11 mouse cellular contexts compared by ENCODE assay signal in genomic region chr8:105142395-105142794, GRCm38 (mm10). TPM values are rescaled to one million over a fixed set of nuclear protein-coding genes. Genes with fewer than 3 reads are reported as not detected.
A peak's percentile ranks its signal among the peaks of the same experiment; 100 is the strongest.
DNase-seq lines count a peak whose midpoint lies in the region; ATAC-seq and TF ChIP-seq lines count a peak whose summit lies in the region.
"Had no signal": no experiment of that assay in that cellular context is flagged by ENCODE, and none has a peak within 500 bp of the region (broad histone marks: within the 10 kb centered on the region; RNA-seq: fewer than 3 reads in every experiment).

No protein-coding gene starts in this region.

- no peak for TF ChIP-seq POLR2A in lung, adult 2 months (IDR thresholded peaks at IDR 0.05; ENCODE audit: borderline replicate concordance, extremely low read depth, low read depth, low read length)

- no peak overlapping the region for H3K4me3 ChIP-seq in lung, embryonic 14.5 days (ENCODE audit: low read depth, low read length)
- H3K4me3 ChIP-seq in lung, adult 2 months (replicated peaks; ENCODE audit: extremely low read depth, low read depth, low read length) = no peak overlapping the region
- no peak overlapping the region for H3K4me3 ChIP-seq in neural tube, embryonic 13.5 days
- no peak overlapping the region for H3K4me3 ChIP-seq in midbrain, embryonic 16.5 days (ENCODE audit: low read depth, low read length)

- H3K27ac ChIP-seq in lung, embryonic 14.5 days (ENCODE audit: low read depth) = no peak overlapping the region
- no peak overlapping the region for H3K27ac ChIP-seq in neural tube, embryonic 13.5 days (replicated peaks)
- H3K27ac ChIP-seq in midbrain, embryonic 16.5 days (ENCODE audit: low read length) = no peak overlapping the region

- H3K4me1 ChIP-seq in lung, embryonic 14.5 days (ENCODE audit: insufficient read depth) = no peaks in the 10 kb centered on the region
- no peaks in the 10 kb centered on the region for H3K4me1 ChIP-seq in lung, adult 2 months (ENCODE audit: control insufficient read depth, insufficient read depth, low read length)
- H3K4me1 ChIP-seq in neural tube, embryonic 13.5 days (replicated peaks) = no peaks in the 10 kb centered on the region
- H3K4me1 ChIP-seq in midbrain, embryonic 16.5 days (ENCODE audit: control insufficient read depth, insufficient read depth, low read length) = no peaks in the 10 kb centered on the region

- no peaks in the 10 kb centered on the region for H3K9me3 ChIP-seq in lung, embryonic 14.5 days (ENCODE audit: low read depth, low read length)
- no peaks in the 10 kb centered on the region for H3K9me3 ChIP-seq in neural tube, embryonic 13.5 days
- no peaks in the 10 kb centered on the region for H3K9me3 ChIP-seq in midbrain, embryonic 16.5 days (replicated peaks; ENCODE audit: control insufficient read depth, low read length, poor library complexity, severe bottlenecking)

- 25% methylated on average over 19 of the region's 19 CpGs for WGBS in lung, embryonic 14.5 days
- 33% methylated on average over 19 of the region's 19 CpGs for WGBS in lung, adult 2 months
- WGBS in neural tube, embryonic 13.5 days = 39% methylated on average over 19 of the region's 19 CpGs
- WGBS in midbrain, embryonic 16.5 days = 43% methylated on average over 19 of the region's 19 CpGs

- no peak for TF ChIP-seq CTCF in lung, embryonic 14.5 days (IDR thresholded peaks at IDR 0.05; ENCODE audit: low read depth)
- TF ChIP-seq CTCF in lung, adult 2 months (IDR thresholded peaks at IDR 0.05; ENCODE audit: insufficient read depth, low read length) = no peak

- H3K4me2 ChIP-seq in lung, embryonic 14.5 days = peak overlapping the region; percentile 33
- H3K4me2 ChIP-seq in neural tube, embryonic 13.5 days = 0 out of 2 replicates have a peak overlapping the region, but pooled peaks have one; percentile 18
- no peak overlapping the region for H3K4me2 ChIP-seq in midbrain, embryonic 16.5 days (ENCODE audit: low read length)

- no peaks in the 10 kb centered on the region for H3K27me3 ChIP-seq in lung, embryonic 14.5 days (ENCODE audit: insufficient read depth, low read length)
- no peaks in the 10 kb centered on the region for H3K27me3 ChIP-seq in neural tube, embryonic 13.5 days
- H3K27me3 ChIP-seq in midbrain, embryonic 16.5 days (ENCODE audit: control insufficient read depth, insufficient read depth, low read depth, low read length) = no peaks in the 10 kb centered on the region

- no peak for ATAC-seq in lung, embryonic 14.5 days (ENCODE audit: insufficient read depth)
- ATAC-seq in neural tube, embryonic 13.5 days (ENCODE audit: low read depth) = no peak
- no peak for ATAC-seq in midbrain, embryonic 16.5 days

- H3K36me3 ChIP-seq in lung, embryonic 14.5 days (ENCODE audit: insufficient read depth) = no peaks in the 10 kb centered on the region
- H3K36me3 ChIP-seq in neural tube, embryonic 13.5 days = no peaks in the 10 kb centered on the region
- no peaks in the 10 kb centered on the region for H3K36me3 ChIP-seq in midbrain, embryonic 16.5 days (ENCODE audit: control insufficient read depth, insufficient read depth, low read length)

- peak; percentile 24 for DNase-seq in adrenal gland, postnatal 14 days
- no peak for DNase-seq in adrenal gland, postnatal 10 days
- peak; percentile 15 for DNase-seq in lung, embryonic 14.5 days
- no peak for DNase-seq in lung, adult 2 months
- DNase-seq in induced T-regulatory cell, adult 2 months (ENCODE audit: low read depth) = peak; percentile 33
- no peak for DNase-seq in layer of hippocampus, postnatal 14 days (ENCODE audit: low spot score in 2 of 2)
- DNase-seq: left cerebral cortex, postnatal 4 days had no signal

- H3K9ac ChIP-seq in lung, embryonic 14.5 days = no peak overlapping the region
- no peak overlapping the region for H3K9ac ChIP-seq in neural tube, embryonic 13.5 days
- H3K9ac ChIP-seq in midbrain, embryonic 16.5 days (ENCODE audit: low read depth, low read length) = no peak overlapping the region

RNA-seq across cellular contexts. Expression of gene Ces4a, which starts 10.8 kb away (rescaled TPM):
- not detected in 2 replicates for total RNA-seq in adrenal gland, postnatal 14 days (2021)
- not detected for total RNA-seq in adrenal gland, postnatal 10 days (2021)
- not detected in 2 replicates for polyA plus RNA-seq in lung, embryonic 14.5 days (2014; fragmentation: Nextera tagmentation; extraction: Ambion mirVana)
- polyA plus RNA-seq in lung, adult 2 months (2012; rRNA removed) = not detected in 2 replicates
- polyA plus RNA-seq in neural tube, embryonic 13.5 days (2015; fragmentation: Nextera tagmentation; extraction: Ambion mirVana) = not detected in 2 replicates
- polyA plus RNA-seq in midbrain, embryonic 16.5 days (2015; fragmentation: Nextera tagmentation; extraction: Ambion mirVana) = not detected in 2 replicates
- not detected for total RNA-seq in layer of hippocampus, postnatal 14 days (2021)
- total RNA-seq: left cerebral cortex, postnatal 4 days had no signal
- polyA plus RNA-seq: embryonic facial prominence, embryonic 11.5 days; neural tube, embryonic 11.5 days had no signal

RNA-seq across cellular contexts. Expression of gene Cbfb, which starts 28.1 kb away (rescaled TPM):
- 58.4 and 60.1 TPM in 2 replicates for total RNA-seq in adrenal gland, postnatal 14 days (2021)
- 10 to 100 TPM; 47.2 to 50.2 TPM for total RNA-seq in adrenal gland, postnatal 10 days (2021)
- 81.4 and 85.2 TPM in 2 replicates for polyA plus RNA-seq in lung, embryonic 14.5 days (2014; fragmentation: Nextera tagmentation; extraction: Ambion mirVana)
- 9.6 and 10.9 TPM in 2 replicates for polyA plus RNA-seq in lung, adult 2 months (2012; rRNA removed)
- 59.1 and 66.6 TPM in 2 replicates for polyA plus RNA-seq in neural tube, embryonic 13.5 days (2015; fragmentation: Nextera tagmentation; extraction: Ambion mirVana)
- 19.7 and 22.9 TPM in 2 replicates for polyA plus RNA-seq in midbrain, embryonic 16.5 days (2015; fragmentation: Nextera tagmentation; extraction: Ambion mirVana)
- 10 to 100 TPM; 26.1 to 27.3 TPM for total RNA-seq in layer of hippocampus, postnatal 14 days (2021)

RNA-seq across cellular contexts. Expression of gene Ces3b, which starts 58.8 kb away (rescaled TPM):
- 1.5 TPM in 1 of 2 replicates, not detected in the other for total RNA-seq in adrenal gland, postnatal 14 days (2021)
- total RNA-seq in adrenal gland, postnatal 10 days (2021) = not detected
- not detected in 2 replicates for polyA plus RNA-seq in lung, embryonic 14.5 days (2014; fragmentation: Nextera tagmentation; extraction: Ambion mirVana)
- polyA plus RNA-seq in lung, adult 2 months (2012; rRNA removed) = 0.17 and 0.24 TPM in 2 replicates
- polyA plus RNA-seq in neural tube, embryonic 13.5 days (2015; fragmentation: Nextera tagmentation; extraction: Ambion mirVana) = not detected in 2 replicates
- not detected in 2 replicates for polyA plus RNA-seq in midbrain, embryonic 16.5 days (2015; fragmentation: Nextera tagmentation; extraction: Ambion mirVana)
- not detected for total RNA-seq in layer of hippocampus, postnatal 14 days (2021)
- total RNA-seq: left cerebral cortex, postnatal 4 days had no signal
- polyA plus RNA-seq: embryonic facial prominence, embryonic 11.5 days; neural tube, embryonic 11.5 days had no signal

Comparison
In these comparisons a context has a peak if more than half of its experiments do, and no peak if none do; other contexts are left out.
1. DNase-seq: peak in adrenal gland, postnatal 14 days (single experiment), lung, embryonic 14.5 days (single experiment) and induced T-regulatory cell, adult 2 months (single experiment); none in adrenal gland, postnatal 10 days (single experiment), lung, adult 2 months (single experiment) and layer of hippocampus, postnatal 14 days (0 of 2).